34 mouse cellular contexts compared by ENCODE assay signal in the genomic region with DNA sequence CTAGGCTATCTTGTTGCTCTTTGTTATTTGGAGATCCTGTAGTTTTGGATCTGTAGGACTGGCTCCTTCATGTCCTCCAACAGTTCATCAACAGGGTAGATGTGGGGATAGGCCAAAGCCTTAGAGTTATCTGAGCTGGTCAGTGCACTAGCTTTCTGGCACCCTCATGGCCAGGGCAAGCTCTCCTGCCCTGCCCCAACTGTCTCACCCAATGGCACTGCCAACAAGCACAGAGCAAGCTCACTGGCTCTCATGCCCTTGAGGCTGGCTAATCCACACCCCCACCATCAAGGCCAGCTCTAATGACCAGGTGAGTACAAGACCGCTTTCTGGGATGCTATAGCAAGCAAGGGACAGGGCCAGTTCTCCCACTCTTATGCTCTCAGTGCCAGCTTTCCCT.
"Had no signal": no experiment of that assay in that cellular context is flagged by ENCODE, and none has a peak within 500 bp of the region (broad histone marks: within the 10 kb centered on the region; RNA-seq: fewer than 3 reads in every experiment).

No protein-coding gene starts in this region.

- ATAC-seq: hindbrain, embryonic 16.5 days; hindbrain, postnatal 0 days; inflammation-experienced regulatory T-cells, adult 6 months; intestine, embryonic 15.5 days; intestine, embryonic 16.5 days; intestine, postnatal 0 days had no signal

- H3K27ac ChIP-seq: heart, embryonic 10.5 days; heart, embryonic 13.5 days; heart, embryonic 15.5 days; hindbrain, embryonic 10.5 days; hindbrain, embryonic 12.5 days; hindbrain, embryonic 13.5 days; hindbrain, embryonic 14.5 days; hindbrain, embryonic 15.5 days; hindbrain, postnatal 0 days; intestine, embryonic 15.5 days; kidney, embryonic 15.5 days; kidney, postnatal 0 days; layer of hippocampus, adult 2 months had no signal

- H3K9ac ChIP-seq: heart, embryonic 12.5 days; heart, embryonic 13.5 days; heart, embryonic 15.5 days; hindbrain, embryonic 12.5 days; hindbrain, embryonic 13.5 days; hindbrain, embryonic 14.5 days; hindbrain, embryonic 15.5 days; intestine, embryonic 15.5 days; kidney, embryonic 15.5 days had no signal

- H3K27me3 ChIP-seq: heart, embryonic 12.5 days; heart, embryonic 13.5 days; heart, embryonic 15.5 days; hindbrain, embryonic 12.5 days; hindbrain, embryonic 13.5 days; hindbrain, embryonic 15.5 days; intestine, embryonic 15.5 days; kidney, embryonic 15.5 days had no signal

- H3K9me3 ChIP-seq: heart, embryonic 10.5 days; heart, embryonic 12.5 days; heart, embryonic 13.5 days; heart, embryonic 15.5 days; hindbrain, embryonic 10.5 days; hindbrain, embryonic 12.5 days; hindbrain, embryonic 13.5 days; hindbrain, embryonic 15.5 days; intestine, embryonic 15.5 days; kidney, embryonic 15.5 days had no signal

- H3K36me3 ChIP-seq: heart, embryonic 10.5 days; heart, embryonic 12.5 days; heart, embryonic 13.5 days; heart, embryonic 15.5 days; hindbrain, embryonic 10.5 days; hindbrain, embryonic 12.5 days; hindbrain, embryonic 13.5 days; hindbrain, embryonic 15.5 days; intestine, embryonic 15.5 days; kidney, embryonic 15.5 days had no signal

- H3K4me3 ChIP-seq: heart, embryonic 10.5 days; heart, embryonic 12.5 days; heart, embryonic 13.5 days; heart, embryonic 15.5 days; hindbrain, embryonic 10.5 days; hindbrain, embryonic 12.5 days; hindbrain, embryonic 13.5 days; hindbrain, embryonic 15.5 days; intestine, embryonic 15.5 days; kidney, embryonic 15.5 days; layer of hippocampus, adult 2 months had no signal

- H3K4me2 ChIP-seq: heart, embryonic 11.5 days; heart, embryonic 12.5 days; heart, embryonic 13.5 days; heart, embryonic 15.5 days; hindbrain, embryonic 12.5 days; hindbrain, embryonic 13.5 days; hindbrain, embryonic 14.5 days; hindbrain, embryonic 15.5 days; intestine, embryonic 15.5 days; kidney, embryonic 15.5 days had no signal

- H3K4me1 ChIP-seq: heart, embryonic 10.5 days; heart, embryonic 12.5 days; heart, embryonic 13.5 days; heart, embryonic 15.5 days; hindbrain, embryonic 10.5 days; hindbrain, embryonic 12.5 days; hindbrain, embryonic 15.5 days; intestine, embryonic 15.5 days; kidney, embryonic 15.5 days had no signal

- DNase-seq: heart, postnatal 10 days; heart, postnatal 14 days; heart, postnatal 4 days; kidney, adult 11 months; kidney, adult 18-20 months; kidney, adult 2 months; kidney, adult 8-10 months; kidney, adult 9 months; kidney, postnatal 10 days; kidney, postnatal 14 days; kidney, postnatal 25 days; kidney, postnatal 36 days; kidney, postnatal 4 days; layer of hippocampus, adult 9-11 months; layer of hippocampus, postnatal 36 days had no signal
